Mouse (Mus musculus): ENCODE data around the gene Ift46.

GRCm38 (mm10) chr9:44732130-44732549 lies 35.6 kb upstream of the Ift46 start:
- TF ChIP-seq POLR2A (IDR thresholded peaks at IDR 0.05; ENCODE audit: borderline replicate concordance, control insufficient read depth, low read depth, low read length): no peak
- TF ChIP-seq CTCF (IDR thresholded peaks at IDR 0.05; ENCODE audit: control insufficient read depth, insufficient read depth, low read length): no peak
